Mouse (Mus musculus): ENCODE measurements at regions not wholly inside any gene's neighbourhood (a gene's known extent, or its start where the extent isn't known, plus 50 kb on each side); places are given as distances from the start of the nearest gene placed in this dataset.

- WGBS, result 89% methylated on average over 5 of the region's 5 CpGs
- Histone ChIP-seq H3K4me1 (replicated peaks; ENCODE audit: control insufficient read depth, insufficient read depth, low read length) (no peaks in the 10 kb centered on the region), H3K27ac (ENCODE audit: low read depth, low read length) (no peak overlapping the region)
Observed at GRCm38 (mm10) chr16:24135841-24136240, 147.2 kb upstream of the Bcl6 start.

GRCm38 (mm10) chr16:24135351-24135750 lies 146.7 kb upstream of the Bcl6 start:
- Histone ChIP-seq H3K4me2 (no peak overlapping the region), H3K9ac (ENCODE audit: low read depth, low read length) (no peak overlapping the region), H3K4me1 (replicated peaks; ENCODE audit: control insufficient read depth, insufficient read depth, low read length) (no peaks in the 10 kb centered on the region), H3K27me3 (replicated peaks; ENCODE audit: control insufficient read depth, insufficient read depth, low read length) (no peaks in the 10 kb centered on the region), H3K9me3 (ENCODE audit: control insufficient read depth, low read length) (no peaks in the 10 kb centered on the region), H3K4me3 (ENCODE audit: low read depth, low read length) (no peak overlapping the region), H3K36me3 (ENCODE audit: control insufficient read depth, insufficient read depth, low read length) (no peaks in the 10 kb centered on the region), H3K27ac (ENCODE audit: low read depth, low read length) (no peak overlapping the region)
- no peak for ATAC-seq (replicated peaks; ENCODE audit: low FRiP score)
- DNase-seq (ENCODE audit: low spot score), result no peak
- WGBS, result 80% methylated on average over 4 of the region's 4 CpGs

More at GRCm38 (mm10) chr16:24135841-24136240, 147.2 kb upstream of the Bcl6 start:
- Histone ChIP-seq H3K9ac (ENCODE audit: low read depth, low read length) (no peak overlapping the region), H3K4me3 (ENCODE audit: low read depth, low read length) (no peak overlapping the region), H3K36me3 (ENCODE audit: control insufficient read depth, insufficient read depth, low read length) (no peaks in the 10 kb centered on the region), H3K4me2 (no peak overlapping the region), H3K9me3 (ENCODE audit: control insufficient read depth, low read length) (no peaks in the 10 kb centered on the region), H3K27me3 (replicated peaks; ENCODE audit: control insufficient read depth, insufficient read depth, low read length) (no peaks in the 10 kb centered on the region)
- ATAC-seq (replicated peaks; ENCODE audit: low FRiP score), result no peak
- no peak for DNase-seq (ENCODE audit: low spot score)

- 61% methylated on average over 4 of the region's 4 CpGs for WGBS
- Histone ChIP-seq H3K27ac (ENCODE audit: low read depth, low read length) (no peak overlapping the region), H3K4me3 (ENCODE audit: low read depth, low read length) (no peak overlapping the region), H3K4me1 (replicated peaks; ENCODE audit: control insufficient read depth, insufficient read depth, low read length) (0 out of 2 replicates have a peak, but pooled peaks cover 2% of the 10 kb centered on the region), H3K9ac (ENCODE audit: low read depth, low read length) (no peak overlapping the region), H3K27me3 (replicated peaks; ENCODE audit: control insufficient read depth, insufficient read depth, low read length) (no peaks in the 10 kb centered on the region), H3K4me2 (no peak overlapping the region), H3K36me3 (ENCODE audit: control insufficient read depth, insufficient read depth, low read length) (no peaks in the 10 kb centered on the region), H3K9me3 (ENCODE audit: control insufficient read depth, low read length) (no peaks in the 10 kb centered on the region)
- ATAC-seq (replicated peaks; ENCODE audit: low FRiP score) (no peak), DNase-seq (ENCODE audit: low spot score) (no peak)
Observed at GRCm38 (mm10) chr16:24134486-24135050, 145.9 kb upstream of the Bcl6 start.

GRCm38 (mm10) chr16:24130646-24131045 lies 142.0 kb upstream of the Bcl6 start:
- Histone ChIP-seq H3K4me3 (ENCODE audit: low read depth, low read length) (no peak overlapping the region), H3K4me1 (replicated peaks; ENCODE audit: control insufficient read depth, insufficient read depth, low read length) (0 out of 2 replicates have a peak, but pooled peaks cover 3% of the 10 kb centered on the region), H3K27ac (ENCODE audit: low read depth, low read length) (no peak overlapping the region), H3K27me3 (replicated peaks; ENCODE audit: control insufficient read depth, insufficient read depth, low read length) (no peaks in the 10 kb centered on the region), H3K4me2 (no peak overlapping the region), H3K9ac (ENCODE audit: low read depth, low read length) (no peak overlapping the region), H3K9me3 (ENCODE audit: control insufficient read depth, low read length) (no peaks in the 10 kb centered on the region), H3K36me3 (ENCODE audit: control insufficient read depth, insufficient read depth, low read length) (no peaks in the 10 kb centered on the region)
- no peak for DNase-seq (ENCODE audit: low spot score)
- no peak for ATAC-seq (replicated peaks; ENCODE audit: low FRiP score)

GRCm38 (mm10) chr16:24129701-24130100 lies 141.0 kb upstream of the Bcl6 start:
- no peak overlapping the region for H3K27ac ChIP-seq (ENCODE audit: low read depth, low read length)
- H3K36me3 ChIP-seq (ENCODE audit: control insufficient read depth, insufficient read depth, low read length), result no peaks in the 10 kb centered on the region
- H3K4me2 ChIP-seq, result no peak overlapping the region
- H3K9me3 ChIP-seq (ENCODE audit: control insufficient read depth, low read length), result no peaks in the 10 kb centered on the region
- DNase-seq (ENCODE audit: low spot score) (no peak), ATAC-seq (replicated peaks; ENCODE audit: low FRiP score) (no peak)
- no peak overlapping the region for H3K9ac ChIP-seq (ENCODE audit: low read depth, low read length)
- H3K4me3 ChIP-seq (ENCODE audit: low read depth, low read length), result no peak overlapping the region
- H3K4me1 ChIP-seq (replicated peaks; ENCODE audit: control insufficient read depth, insufficient read depth, low read length), result 0 out of 2 replicates have a peak, but pooled peaks cover 3% of the 10 kb centered on the region
- 69% methylated on average over 4 of the region's 4 CpGs for WGBS
- H3K27me3 ChIP-seq (replicated peaks; ENCODE audit: control insufficient read depth, insufficient read depth, low read length), result no peaks in the 10 kb centered on the region

- H3K4me3 ChIP-seq (ENCODE audit: low read depth, low read length), result no peak overlapping the region
- H3K9me3 ChIP-seq (ENCODE audit: control insufficient read depth, low read length), result no peaks in the 10 kb centered on the region
- DNase-seq (ENCODE audit: low spot score), result no peak
- no peak for ATAC-seq (replicated peaks; ENCODE audit: low FRiP score)
- no peaks in the 10 kb centered on the region for H3K27me3 ChIP-seq (replicated peaks; ENCODE audit: control insufficient read depth, insufficient read depth, low read length)
- no peaks in the 10 kb centered on the region for H3K36me3 ChIP-seq (ENCODE audit: control insufficient read depth, insufficient read depth, low read length)
- 0 out of 2 replicates have a peak, but pooled peaks cover 3% of the 10 kb centered on the region for H3K4me1 ChIP-seq (replicated peaks; ENCODE audit: control insufficient read depth, insufficient read depth, low read length)
- WGBS, result 67% methylated on average over 3 of the region's 3 CpGs
- H3K9ac ChIP-seq (ENCODE audit: low read depth, low read length), result no peak overlapping the region
- no peak overlapping the region for H3K4me2 ChIP-seq
- H3K27ac ChIP-seq (ENCODE audit: low read depth, low read length), result no peak overlapping the region
Observed at GRCm38 (mm10) chr16:24128566-24128965, 139.9 kb upstream of the Bcl6 start.

GRCm38 (mm10) chr16:24124766-24125165 lies 136.1 kb upstream of the Bcl6 start:
- 83% methylated on average over 5 of the region's 5 CpGs for WGBS
- H3K27ac ChIP-seq (ENCODE audit: low read depth, low read length), result no peak overlapping the region
- no peaks in the 10 kb centered on the region for H3K9me3 ChIP-seq (ENCODE audit: control insufficient read depth, low read length)
- H3K4me2 ChIP-seq, result no peak overlapping the region
- H3K4me1 ChIP-seq (replicated peaks; ENCODE audit: control insufficient read depth, insufficient read depth, low read length), result 0 out of 2 replicates have a peak, but pooled peaks cover 2% of the 10 kb centered on the region
- H3K9ac ChIP-seq (ENCODE audit: low read depth, low read length), result no peak overlapping the region
- no peaks in the 10 kb centered on the region for H3K27me3 ChIP-seq (replicated peaks; ENCODE audit: control insufficient read depth, insufficient read depth, low read length)
- DNase-seq (ENCODE audit: low spot score) (no peak), ATAC-seq (replicated peaks; ENCODE audit: low FRiP score) (no peak)
- H3K4me3 ChIP-seq (ENCODE audit: low read depth, low read length), result no peak overlapping the region
- H3K36me3 ChIP-seq (ENCODE audit: control insufficient read depth, insufficient read depth, low read length), result no peaks in the 10 kb centered on the region

- Histone ChIP-seq H3K27me3 (replicated peaks; ENCODE audit: control insufficient read depth, insufficient read depth, low read length) (no peaks in the 10 kb centered on the region), H3K4me3 (ENCODE audit: low read depth, low read length) (no peak overlapping the region)
- no peak for DNase-seq (ENCODE audit: low spot score)
Observed at GRCm38 (mm10) chr16:24124083-24124482, 135.4 kb upstream of the Bcl6 start.

GRCm38 (mm10) chr16:24121633-24122032 lies 133.0 kb upstream of the Bcl6 start:
- DNase-seq (ENCODE audit: low spot score) (no peak), ATAC-seq (replicated peaks; ENCODE audit: low FRiP score) (no peak)
- WGBS, result 91% methylated on average over 6 of the region's 6 CpGs
- H3K36me3 ChIP-seq (ENCODE audit: control insufficient read depth, insufficient read depth, low read length), result no peaks in the 10 kb centered on the region
- H3K9me3 ChIP-seq (ENCODE audit: control insufficient read depth, low read length), result no peaks in the 10 kb centered on the region
- no peaks in the 10 kb centered on the region for H3K27me3 ChIP-seq (replicated peaks; ENCODE audit: control insufficient read depth, insufficient read depth, low read length)
- no peak overlapping the region for H3K4me3 ChIP-seq (ENCODE audit: low read depth, low read length)
- H3K27ac ChIP-seq (ENCODE audit: low read depth, low read length), result no peak overlapping the region
- no peak overlapping the region for H3K4me2 ChIP-seq
- H3K4me1 ChIP-seq (replicated peaks; ENCODE audit: control insufficient read depth, insufficient read depth, low read length), result no peaks in the 10 kb centered on the region
- H3K9ac ChIP-seq (ENCODE audit: low read depth, low read length), result no peak overlapping the region

More at GRCm38 (mm10) chr16:24124083-24124482, 135.4 kb upstream of the Bcl6 start:
- ATAC-seq (replicated peaks; ENCODE audit: low FRiP score), result no peak
- Histone ChIP-seq H3K9ac (ENCODE audit: low read depth, low read length) (no peak overlapping the region), H3K27ac (ENCODE audit: low read depth, low read length) (no peak overlapping the region), H3K4me2 (no peak overlapping the region), H3K36me3 (ENCODE audit: control insufficient read depth, insufficient read depth, low read length) (no peaks in the 10 kb centered on the region), H3K4me1 (replicated peaks; ENCODE audit: control insufficient read depth, insufficient read depth, low read length) (no peaks in the 10 kb centered on the region), H3K9me3 (ENCODE audit: control insufficient read depth, low read length) (no peaks in the 10 kb centered on the region)
- 74% methylated on average over 4 of the region's 4 CpGs for WGBS
